Mouse (Mus musculus) cerebellum, adult (tissue): Measurements from ENCODE around the gene Insm2.
"Not testable (repeated sequence)": the region's sequence is repeated elsewhere in the genome, so short reads cannot be mapped to it uniquely, and the experiment has no call there.

Experiments used
- ATAC-seq: cut with Nextera tagmentation; 2 replicates; pipeline ENCODE4 v1.9.2; 2017; ENCODE audit warnings: mild to moderate bottlenecking, moderate library complexity, mixed read lengths; ENCODE audit not compliant: insufficient number of reproducible peaks, low FRiP score, low TSS enrichment

Gene Insm2

DNA sequence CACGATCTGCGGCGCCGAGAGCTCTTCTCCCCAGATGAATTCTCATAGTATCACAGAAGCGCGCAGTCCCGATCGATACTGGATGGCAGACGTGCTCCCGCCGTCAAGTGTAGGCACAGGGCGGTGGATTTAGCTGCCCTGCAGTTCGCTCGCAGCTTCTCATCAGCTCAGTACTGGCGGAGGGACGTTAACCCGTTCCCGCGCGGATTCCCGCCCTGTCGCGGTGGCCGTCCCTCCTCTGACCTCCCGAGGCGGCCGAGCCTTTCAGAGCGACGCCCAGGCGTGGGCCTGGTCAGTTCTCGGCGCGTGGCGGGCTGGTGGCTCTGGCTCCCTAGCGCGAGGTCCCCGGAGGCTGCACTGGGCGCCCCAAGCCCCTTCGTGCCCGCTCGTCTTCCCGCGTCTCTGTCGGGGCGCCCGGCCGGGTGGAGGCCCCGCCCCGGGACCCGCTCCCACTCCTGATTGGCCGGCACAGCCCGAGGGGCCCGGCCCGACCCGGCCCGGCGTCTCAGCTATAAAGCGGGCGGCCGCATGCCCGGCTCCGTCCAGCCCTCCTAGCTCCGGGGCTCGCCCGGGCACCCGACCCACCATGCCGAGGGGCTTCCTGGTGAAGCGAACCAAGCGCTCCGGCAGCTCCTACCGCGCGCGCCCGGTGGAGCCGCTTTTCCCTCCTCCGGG, at the start of gene Insm2:
Gene Insm2 (plus strand): TSS at position 541 of the 675 bp plus-strand sequence.
- ATAC-seq = 0 out of 2 replicates have a peak, but pooled peaks have one; percentile 19

DNA sequence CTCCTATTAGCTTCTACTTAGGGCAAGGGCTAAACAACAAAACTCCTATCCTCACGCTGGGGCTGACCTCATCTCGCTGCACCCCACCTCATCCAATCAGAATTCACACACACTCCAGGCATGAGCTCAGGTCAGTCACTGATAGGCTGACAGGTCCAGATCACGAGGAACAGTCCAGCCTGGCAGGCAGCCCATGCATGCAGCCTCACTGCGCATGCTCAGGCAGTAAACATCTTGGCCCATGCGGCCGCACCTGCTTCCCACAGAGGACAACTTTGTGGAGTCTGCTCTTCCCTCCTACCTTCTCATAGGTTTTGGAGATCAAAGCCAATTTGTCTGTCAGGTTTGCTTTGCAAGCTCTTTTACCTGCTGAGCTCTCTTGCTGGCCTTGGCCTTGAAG, 44.3 kb upstream of the Insm2 start:
- not testable (repeated sequence) for ATAC-seq

DNA sequence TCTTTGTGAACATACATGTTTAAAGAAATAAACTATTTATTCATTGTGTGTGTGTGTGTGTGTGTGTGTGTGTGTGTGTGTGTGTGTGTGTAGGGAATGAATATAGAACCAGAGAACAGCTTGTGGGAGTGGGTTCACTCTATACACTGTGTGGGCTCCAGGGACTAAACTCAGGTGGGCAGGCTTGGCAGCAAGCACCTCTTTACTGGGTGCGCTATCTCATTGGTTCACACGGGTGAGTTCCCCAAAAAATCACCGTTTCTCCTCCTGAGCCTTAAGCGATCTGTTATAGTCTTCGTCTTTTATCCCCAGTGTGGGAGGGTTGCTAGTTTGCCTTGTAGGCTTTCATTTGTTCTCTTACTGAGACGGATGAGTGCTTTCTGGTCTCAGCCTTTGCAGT, 41.4 kb upstream of the Insm2 start:
- no peak for ATAC-seq

DNA sequence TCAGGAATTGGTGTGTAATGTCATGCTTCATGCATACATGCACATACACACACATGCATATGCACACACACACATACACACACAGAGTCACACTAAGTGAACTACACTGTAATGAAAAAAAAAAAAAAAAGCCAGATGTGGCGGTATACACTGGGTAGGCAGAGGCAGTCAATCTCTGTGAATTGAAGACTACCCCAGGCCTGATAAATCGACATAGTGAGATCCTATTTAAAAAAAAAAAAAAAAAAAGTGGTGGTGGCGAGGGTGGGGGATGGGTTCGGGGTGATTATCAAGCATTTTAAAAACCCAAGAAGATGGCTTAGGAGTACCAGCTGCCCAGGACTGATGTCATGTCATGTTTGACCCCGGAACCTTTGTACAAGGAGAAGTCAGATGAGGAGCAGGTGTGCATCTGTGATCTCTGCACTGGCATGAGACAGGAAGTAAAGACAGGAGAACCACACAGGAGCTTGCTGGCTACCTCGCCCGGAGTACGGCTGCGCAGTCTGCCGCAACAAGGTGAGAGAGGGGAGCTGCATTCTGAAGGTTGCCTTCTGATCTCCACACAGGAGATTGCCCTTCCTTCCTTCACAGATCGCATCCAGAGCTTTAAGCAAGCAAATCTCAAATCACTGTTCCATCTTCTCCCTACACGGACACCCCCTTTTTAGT, 39.9 kb upstream of the Insm2 start:
- no peak for ATAC-seq

DNA sequence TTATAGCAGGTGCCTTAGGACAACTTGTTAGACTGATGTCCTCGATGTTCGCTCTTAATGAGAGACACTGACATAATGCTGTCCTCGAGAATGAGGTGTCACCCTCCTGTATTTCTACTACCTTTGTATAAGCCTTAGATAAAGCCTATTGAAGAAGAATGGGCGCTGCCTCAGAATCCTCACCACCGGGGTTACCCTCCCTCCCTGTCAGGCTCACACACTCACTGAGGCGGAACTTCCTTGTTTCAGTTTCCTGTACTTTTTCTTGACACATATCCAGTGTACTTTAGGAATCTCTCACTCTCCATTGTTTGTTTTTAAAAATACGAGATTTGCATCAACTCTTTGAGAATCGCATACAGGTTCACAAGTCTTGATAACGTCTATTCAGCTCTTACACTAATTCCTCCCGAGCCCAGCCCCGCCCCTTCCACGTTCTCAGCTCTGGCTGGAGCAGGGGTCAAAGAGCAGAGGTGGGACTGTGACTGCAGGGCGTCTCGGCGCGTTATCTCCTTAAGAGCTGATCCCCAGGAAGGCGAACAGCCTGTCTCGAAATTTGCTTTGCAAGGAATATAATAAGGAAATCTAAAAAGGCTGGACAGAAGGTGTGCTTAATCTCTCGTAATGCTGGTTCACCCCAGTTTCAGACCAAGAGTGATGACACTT, 39.1 kb upstream of the Insm2 start:
- ATAC-seq = no peak

GRCm38 (mm10) chr12:55563742-55564141, 35.5 kb upstream of the Insm2 start:
- ATAC-seq = no peak

DNA sequence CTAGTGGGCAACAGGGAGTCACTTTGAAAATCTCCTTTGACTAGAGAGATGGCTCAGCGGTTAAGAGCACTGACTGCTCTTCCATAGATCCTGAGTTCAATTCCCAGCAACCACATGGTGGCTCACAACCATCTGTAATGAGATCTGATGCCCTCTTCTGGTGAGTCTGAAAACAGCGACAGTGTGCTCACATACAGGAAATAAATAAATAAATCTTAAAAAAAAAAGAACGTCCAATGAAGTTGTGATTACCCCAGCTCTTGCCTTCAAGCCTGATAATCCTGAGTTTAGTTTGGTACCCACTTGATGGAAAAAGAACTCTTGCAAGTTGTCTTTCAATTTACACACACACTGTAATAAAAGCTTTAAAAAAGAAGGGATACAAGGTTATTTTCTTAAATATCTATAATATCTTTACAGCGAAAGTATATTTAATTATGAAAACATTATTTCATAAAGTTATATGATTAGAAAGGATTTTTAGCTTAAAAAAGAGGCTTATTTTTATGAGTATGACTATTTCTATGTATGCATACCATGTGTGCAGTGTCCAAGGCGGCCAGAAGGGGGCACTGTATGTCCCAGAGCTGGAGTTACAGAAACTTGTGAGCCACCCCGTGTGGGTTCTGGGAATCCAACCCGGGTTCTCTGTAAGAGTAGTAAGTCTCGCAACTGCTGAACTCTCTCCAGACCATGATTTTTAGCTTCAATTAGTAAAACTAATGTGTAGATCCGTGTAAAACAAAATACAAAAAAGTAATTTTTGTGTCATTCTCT, 34.9 kb upstream of the Insm2 start:
- no peak for ATAC-seq

DNA sequence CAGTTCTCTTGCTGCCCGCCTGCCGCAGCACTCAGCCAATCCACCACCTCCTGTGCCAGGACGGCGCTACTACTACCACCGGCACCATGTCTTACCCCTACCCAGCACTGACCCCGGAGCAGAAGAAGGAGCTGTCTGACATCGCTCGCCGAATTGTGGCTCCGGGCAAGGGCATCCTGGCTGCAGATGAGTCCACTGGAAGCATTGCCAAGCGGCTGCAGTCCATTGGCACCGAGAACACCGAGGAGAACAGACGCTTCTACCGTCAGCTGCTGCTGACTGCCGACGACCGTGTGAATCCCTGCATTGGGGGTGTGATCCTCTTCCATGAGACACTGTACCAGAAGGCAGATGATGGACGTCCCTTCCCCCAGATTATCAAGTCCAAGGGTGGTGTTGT, 34.0 kb upstream of the Insm2 start, which contains the start of gene Aldoart2:
Gene Aldoart2 (plus strand): TSS at position 34 of the 400 bp plus-strand sequence.
- no peak for ATAC-seq

DNA sequence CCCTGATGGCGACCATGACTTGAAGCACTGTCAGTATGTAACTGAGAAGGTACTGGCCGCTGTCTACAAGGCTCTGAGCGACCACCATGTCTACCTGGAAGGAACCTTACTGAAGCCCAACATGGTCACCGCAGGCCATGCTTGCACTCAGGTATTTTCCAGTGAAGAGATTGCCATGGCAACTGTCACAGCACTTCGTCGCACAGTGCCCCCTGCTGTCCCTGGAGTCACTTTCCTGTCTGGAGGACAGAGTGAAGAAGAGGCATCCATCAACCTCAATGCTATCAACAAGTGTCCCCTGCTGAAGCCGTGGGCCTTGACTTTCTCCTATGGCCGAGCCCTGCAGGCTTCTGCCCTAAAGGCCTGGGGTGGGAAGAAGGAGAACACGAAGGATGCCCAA, 33.4 kb upstream of the Insm2 start:
- ATAC-seq = no peak; the same call in 1 of the 2 replicates

- no peak for ATAC-seq
Measured at GRCm38 (mm10) chr12:55566837-55567236, 32.4 kb upstream of the Insm2 start.

DNA sequence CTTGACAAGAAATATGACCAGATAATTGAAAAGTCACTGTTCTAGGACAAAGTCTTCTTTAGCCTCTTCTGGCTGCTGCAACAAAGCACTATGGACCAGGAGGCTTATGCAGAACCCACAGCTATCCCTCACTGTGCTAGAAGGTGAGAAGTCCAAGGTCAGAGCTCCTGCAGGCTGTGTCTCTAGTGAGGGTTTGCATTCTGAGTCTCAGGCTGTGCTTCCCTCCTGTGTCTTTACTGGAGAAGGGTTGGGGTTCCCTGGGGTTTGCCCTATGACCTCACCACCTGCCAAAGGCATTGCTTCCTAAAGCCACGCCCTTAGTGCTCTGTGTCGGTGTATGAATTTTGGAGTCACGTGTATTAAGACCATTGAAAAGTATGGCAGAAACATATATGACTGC, 30.8 kb upstream of the Insm2 start:
- no peak for ATAC-seq

GRCm38 (mm10) chr12:55569676-55570075, 29.6 kb upstream of the Insm2 start:
- no peak for ATAC-seq

DNA sequence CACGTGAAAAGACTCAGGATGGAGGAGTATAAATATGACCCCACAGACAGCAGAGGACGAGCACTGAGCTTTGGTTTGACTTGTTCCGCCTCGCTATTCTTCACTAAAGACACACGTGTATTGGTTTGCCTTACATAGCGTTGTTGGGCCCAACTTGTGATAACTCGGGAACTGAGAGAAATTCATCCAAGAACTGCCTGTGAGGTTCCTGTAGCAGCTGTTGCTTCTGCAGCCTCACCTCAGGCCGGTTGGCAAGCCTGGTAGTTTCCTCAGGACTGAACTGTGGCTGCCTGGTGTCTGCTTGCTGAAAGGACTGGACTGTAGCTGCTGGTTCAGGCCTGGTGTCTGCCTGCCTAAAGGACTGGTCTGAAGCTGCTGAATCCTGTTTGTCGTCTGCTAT, 28.6 kb upstream of the Insm2 start:
- no peak for ATAC-seq

DNA sequence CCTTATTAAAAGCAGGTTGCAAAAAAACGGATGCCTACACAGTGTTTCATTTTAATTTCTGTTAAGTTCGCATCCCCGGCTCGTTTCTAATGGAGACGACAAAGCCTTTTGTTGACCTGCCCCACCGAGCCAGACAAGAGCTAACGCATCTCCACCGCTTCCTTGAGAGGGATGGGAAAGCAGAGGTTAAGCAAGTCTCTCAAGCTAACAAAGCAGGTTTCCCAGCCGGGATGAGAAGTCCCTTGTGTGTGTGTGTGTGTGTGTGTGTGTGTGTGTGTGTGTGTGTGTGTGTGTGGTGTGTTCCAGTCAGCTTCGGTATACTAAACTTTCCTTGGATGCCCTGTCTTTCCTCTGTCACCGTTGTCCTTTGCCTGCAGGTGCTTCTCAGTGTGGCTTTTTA, 28.0 kb upstream of the Insm2 start:
- no peak for ATAC-seq

- no peak for ATAC-seq
Measured at GRCm38 (mm10) chr12:55571661-55572060, 27.6 kb upstream of the Insm2 start.

GRCm38 (mm10) chr12:55573089-55573488, 26.1 kb upstream of the Insm2 start:
- ATAC-seq = no peak

DNA sequence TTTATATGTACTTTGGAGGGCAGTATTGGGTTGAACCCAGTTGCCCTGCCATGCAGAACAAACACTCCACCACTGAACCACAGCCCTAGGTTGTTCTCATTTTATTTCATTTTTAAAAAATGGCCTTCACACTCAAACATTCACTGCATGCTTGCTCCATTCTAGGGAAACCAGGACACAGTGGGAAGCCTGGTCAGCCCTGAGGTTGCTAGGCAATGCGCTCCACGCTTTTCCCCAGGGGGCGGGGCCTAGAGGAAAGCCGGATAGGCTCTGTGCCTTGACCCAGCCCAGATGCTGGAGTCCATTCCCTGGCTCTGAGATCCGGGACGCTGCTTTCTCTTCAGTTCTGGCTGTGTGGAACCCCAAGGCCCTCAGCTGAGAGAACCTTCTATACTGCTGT, 25.4 kb upstream of the Insm2 start:
- ATAC-seq = no peak

- not testable (repeated sequence) for ATAC-seq
Measured at GRCm38 (mm10) chr12:55586936-55587335, 12.3 kb upstream of the Insm2 start.

DNA sequence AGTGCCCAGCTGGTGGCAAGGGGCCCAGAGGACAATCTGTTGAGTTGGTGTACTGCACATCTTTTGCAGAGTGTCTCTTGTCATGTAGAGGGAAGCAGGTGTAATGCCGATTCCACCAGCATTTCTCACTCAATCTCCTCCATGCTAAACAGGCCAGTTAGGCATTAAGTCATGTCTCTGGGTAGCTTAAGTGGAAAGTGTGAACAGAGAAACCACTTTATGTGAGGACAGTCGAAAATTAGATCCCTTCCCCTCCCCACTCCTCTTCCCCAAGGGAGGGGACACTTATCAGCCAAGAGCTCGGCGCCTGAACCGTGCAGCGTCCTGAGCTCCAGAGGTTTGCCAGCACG, 715 bp upstream of the Insm2 start:
- ATAC-seq = no peak

GRCm38 (mm10) chr12:55599639-55600502, 644 bp downstream of the Insm2 start:
- peak; percentile 31; the same call in 1 of the 2 replicates for ATAC-seq
